Comparison of ENCODE assay signal across 20 mouse cellular contexts in the genomic region with DNA sequence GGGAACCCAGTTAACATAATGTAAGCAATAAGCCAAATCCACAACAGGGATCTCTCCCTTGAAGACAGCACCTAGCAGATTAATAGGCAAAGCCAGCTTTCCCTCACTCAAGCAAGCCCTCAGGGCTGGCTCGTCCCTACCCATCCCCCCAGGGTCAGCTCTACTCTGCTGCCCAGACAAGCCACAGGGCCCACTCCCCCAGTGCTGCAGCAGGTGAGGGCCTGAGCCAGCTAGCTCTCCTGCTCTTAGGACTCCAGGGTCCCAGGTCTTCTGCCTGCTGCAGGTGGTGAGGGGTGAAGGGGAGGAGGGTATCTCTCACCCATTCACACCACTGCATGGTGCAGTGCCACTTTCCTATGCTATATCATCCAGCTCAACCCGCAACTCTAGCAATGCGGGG.
"Had no signal": no experiment of that assay in that cellular context is flagged by ENCODE, and none has a peak within 500 bp of the region (broad histone marks: within the 10 kb centered on the region; RNA-seq: fewer than 3 reads in every experiment).

No protein-coding gene starts in this region.

- H3K9me3 ChIP-seq: intestine, embryonic 15.5 days; limb, embryonic 13.5 days; midbrain, embryonic 12.5 days had no signal

- H3K36me3 ChIP-seq: intestine, embryonic 15.5 days; limb, embryonic 13.5 days; liver, embryonic 13.5 days; midbrain, embryonic 12.5 days had no signal

- H3K9ac ChIP-seq: intestine, embryonic 15.5 days; limb, embryonic 13.5 days; liver, embryonic 13.5 days; midbrain, embryonic 12.5 days had no signal

- H3K4me2 ChIP-seq: intestine, embryonic 15.5 days; limb, embryonic 13.5 days; liver, embryonic 13.5 days; midbrain, embryonic 12.5 days had no signal

- DNase-seq: kidney, adult 18-20 months; kidney, adult 9 months; kidney, postnatal 14 days; kidney, postnatal 4 days; left cerebral cortex, postnatal 4 days; liver, embryonic 13.5 days; lung, adult 2 months; lung, postnatal 14 days; lung, postnatal 4 days; right cerebral cortex, adult 18-20 months; right cerebral cortex, postnatal 14 days; right cerebral cortex, postnatal 4 days; thymus, adult 2 months; thymus, postnatal 14 days; thymus, postnatal 4 days had no signal

- H3K27ac ChIP-seq: intestine, embryonic 15.5 days; limb, embryonic 13.5 days; liver, embryonic 13.5 days; midbrain, embryonic 12.5 days; stomach, postnatal 0 days had no signal

- H3K4me3 ChIP-seq: intestine, embryonic 15.5 days; limb, embryonic 13.5 days; liver, embryonic 13.5 days; midbrain, embryonic 12.5 days; myocyte had no signal

- H3K27me3 ChIP-seq: intestine, embryonic 15.5 days; limb, embryonic 13.5 days; liver, embryonic 13.5 days; midbrain, embryonic 12.5 days had no signal

- H3K4me1 ChIP-seq: intestine, embryonic 15.5 days; limb, embryonic 13.5 days; liver, embryonic 13.5 days; midbrain, embryonic 12.5 days had no signal

- ATAC-seq: intestine, embryonic 15.5 days had no signal
